Mouse (Mus musculus) spleen, adult 2 months (tissue): ENCODE measurements at regions not wholly inside any gene's neighbourhood (a gene's known extent, or its start where the extent isn't known, plus 50 kb on each side); places are given as distances from the start of the nearest gene placed in this dataset.

Experiments used
- CTCF ChIP-seq: fragments of 200-500 bp; IDR thresholded peaks from 2 replicates; pipeline ENCODE4 v1.5.1; 2011; ENCODE audit warnings: mild to moderate bottlenecking, inconsistent platforms; ENCODE audit not compliant: insufficient read depth, insufficient read length, insufficient replicate concordance; ENCODE audit errors: extremely low read depth
- POLR2A ChIP-seq: fragments of 200-500 bp; IDR thresholded peaks from 2 replicates; pipeline ENCODE4 v1.6.1; 2011; ENCODE audit warnings: low read depth, low read length, inconsistent platforms

DNA sequence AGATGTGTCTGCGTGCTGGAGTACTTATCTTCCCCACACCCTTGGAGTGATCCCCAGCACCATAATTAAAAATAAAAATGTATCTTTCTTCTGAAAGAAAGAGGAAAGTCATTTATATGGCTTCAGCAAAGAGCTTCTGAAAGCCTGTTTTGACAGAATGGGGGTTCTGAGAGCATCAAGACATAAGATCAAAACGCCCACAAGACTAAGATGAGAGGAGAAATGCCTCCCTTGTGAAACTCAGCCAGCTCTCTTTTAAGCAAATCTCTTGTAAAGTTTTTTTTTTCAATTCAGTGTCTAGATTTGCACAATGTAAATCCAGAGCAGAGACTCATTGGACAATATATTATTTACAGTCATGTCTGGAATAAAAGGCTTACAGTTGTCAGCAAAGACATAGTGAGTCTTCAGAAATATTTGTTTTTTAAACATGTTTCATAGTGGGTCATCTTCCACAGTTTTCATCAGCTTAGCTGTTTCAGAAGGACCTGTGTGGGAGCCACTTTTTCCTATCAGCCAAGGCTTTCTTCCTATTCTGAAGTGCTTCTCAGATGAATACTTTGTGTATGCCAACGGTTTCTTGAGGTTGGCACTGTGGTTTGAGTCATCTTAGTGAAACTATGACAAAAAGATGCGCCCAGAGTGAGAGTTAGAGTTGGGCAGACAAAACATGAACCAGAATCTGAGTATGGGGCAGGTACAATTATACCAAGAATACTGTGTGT is 263.4 kb upstream of the Atp10a start:
- TF ChIP-seq POLR2A = no peak
- TF ChIP-seq CTCF = no peak
